Mouse (Mus musculus): Measurements from ENCODE around the gene Taf10. TPM values are rescaled to one million over a fixed set of nuclear protein-coding genes. Genes with fewer than 3 reads are reported as not detected.
"Not testable (repeated sequence)": the region's sequence is repeated elsewhere in the genome, so short reads cannot be mapped to it uniquely, and the experiment has no call there.

The Taf10 gene
- total RNA-seq, 1 experiment = 173 TPM

GRCm38 (mm10) chr7:105737648-105738047, 6.5 kb downstream of the Taf10 start:
- Histone ChIP-seq H3K36me3 (ENCODE audit: control insufficient read depth, insufficient read depth, low read length, poor library complexity, severe bottlenecking) (peaks cover 37% of the 10 kb centered on the region), H3K27ac (ENCODE audit: insufficient read depth, low read depth, low read length, poor library complexity, severe bottlenecking) (no peak overlapping the region)
- in situ Hi-C loops (cut with MboI; ENCODE audit: low sequenced_read_pairs in 2 of 2, unreplicated experiment in 2 of 2) = no loop called here

GRCm38 (mm10) chr7:105736911-105737521, 7.1 kb downstream of the Taf10 start, which contains the start of gene Rrp8:
Gene Rrp8 (minus strand): TSS chr7:105737385.
- no peak for DNase-seq (ENCODE audit: low read depth, low spot score)
- in situ Hi-C loops (cut with MboI; ENCODE audit: low sequenced_read_pairs in 2 of 2, unreplicated experiment in 2 of 2) = no loop called here
- no peak for TF ChIP-seq MAFK (IDR thresholded peaks at IDR 0.05; ENCODE audit: insufficient read depth, low read depth, low read length)
- TF ChIP-seq ZNF384 (IDR thresholded peaks at IDR 0.05; ENCODE audit: low read depth, low read length) = peak; percentile 41; the same call in 1 of the 2 replicates
- Histone ChIP-seq H3K9me3 (ENCODE audit: control insufficient read depth, insufficient read depth, low read depth, low read length) (no peaks in the 10 kb centered on the region), H3K4me1 (ENCODE audit: control insufficient read depth in 2 of 2, insufficient read depth in 2 of 2, low read length in 2 of 2, poor library complexity in 1 of 2) (peaks cover 2% of the 10 kb centered on the region in 2 experiments; a peak in 2 of 4 replicates), H3K9ac (ENCODE audit: insufficient read depth, low read depth, low read length, poor library complexity, severe bottlenecking) (peak within 1 kb of the TSS; percentile 86), H3K27ac (ENCODE audit: insufficient read depth, low read depth, low read length, poor library complexity, severe bottlenecking) (no peak within 1 kb of the TSS), H3K4me3 (ENCODE audit: insufficient read depth in 1 of 2, low read depth in 1 of 2, low read length in 2 of 2, poor library complexity in 1 of 2, severe bottlenecking in 1 of 2) (peak within 1 kb of the TSS; percentile 79 to 81), H3K36me3 (ENCODE audit: control insufficient read depth, insufficient read depth, low read length, poor library complexity, severe bottlenecking) (peaks cover 37% of the 10 kb centered on the region)

More at GRCm38 (mm10) chr7:105737648-105738047, 6.5 kb downstream of the Taf10 start:
- H3K9me3 ChIP-seq (ENCODE audit: control insufficient read depth, insufficient read depth, low read depth, low read length) = no peaks in the 10 kb centered on the region
- TF ChIP-seq MAFK (IDR thresholded peaks at IDR 0.05; ENCODE audit: insufficient read depth, low read depth, low read length) = no peak
- TF ChIP-seq ZC3H11A (IDR thresholded peaks at IDR 0.05; ENCODE audit: borderline replicate concordance, low read depth, low read length) = no peak
- no peak for TF ChIP-seq CHD2 (IDR thresholded peaks at IDR 0.05; ENCODE audit: low read depth, low read length)
- no peak for TF ChIP-seq HCFC1 (IDR thresholded peaks at IDR 0.05; ENCODE audit: borderline replicate concordance, insufficient read depth, low read length)
- TF ChIP-seq ZNF384 (IDR thresholded peaks at IDR 0.05; ENCODE audit: low read depth, low read length) = no peak
- H3K9ac ChIP-seq (ENCODE audit: insufficient read depth, low read depth, low read length, poor library complexity, severe bottlenecking) = no peak overlapping the region
- H3K4me3 ChIP-seq (ENCODE audit: insufficient read depth in 1 of 2, low read depth in 1 of 2, low read length in 2 of 2, poor library complexity in 1 of 2, severe bottlenecking in 1 of 2) = peak overlapping the region; percentile 79 to 81; a peak in 3 of 4 replicates
- no peak for DNase-seq (ENCODE audit: low read depth, low spot score)
- H3K4me1 ChIP-seq (ENCODE audit: control insufficient read depth in 2 of 2, insufficient read depth in 2 of 2, low read length in 2 of 2, poor library complexity in 1 of 2) = peaks cover 2% of the 10 kb centered on the region in 2 experiments; a peak in 2 of 4 replicates

- peak; percentile 59; the same call in 1 of the 2 replicates for TF ChIP-seq HCFC1 (IDR thresholded peaks at IDR 0.05; ENCODE audit: borderline replicate concordance, insufficient read depth, low read length)
- TF ChIP-seq ZC3H11A (IDR thresholded peaks at IDR 0.05; ENCODE audit: borderline replicate concordance, low read depth, low read length) = no peak
- no peak for TF ChIP-seq MAFK (IDR thresholded peaks at IDR 0.05; ENCODE audit: insufficient read depth, low read depth, low read length)
- TF ChIP-seq ZNF384 (IDR thresholded peaks at IDR 0.05; ENCODE audit: low read depth, low read length) = no peak
- TF ChIP-seq CHD2 (IDR thresholded peaks at IDR 0.05; ENCODE audit: low read depth, low read length) = no peak
- Histone ChIP-seq H3K9ac (ENCODE audit: insufficient read depth, low read depth, low read length, poor library complexity, severe bottlenecking) (peak within 1 kb of the TSS; percentile 86), H3K4me3 (ENCODE audit: insufficient read depth in 1 of 2, low read depth in 1 of 2, low read length in 2 of 2, poor library complexity in 1 of 2, severe bottlenecking in 1 of 2) (peak within 1 kb of the TSS; percentile 79 to 81), H3K4me1 (ENCODE audit: control insufficient read depth in 2 of 2, insufficient read depth in 2 of 2, low read length in 2 of 2, poor library complexity in 1 of 2) (peaks cover 2% of the 10 kb centered on the region in 2 experiments; a peak in 2 of 4 replicates), H3K9me3 (ENCODE audit: control insufficient read depth, insufficient read depth, low read depth, low read length) (no peaks in the 10 kb centered on the region), H3K27ac (ENCODE audit: insufficient read depth, low read depth, low read length, poor library complexity, severe bottlenecking) (no peak within 1 kb of the TSS), H3K36me3 (ENCODE audit: control insufficient read depth, insufficient read depth, low read length, poor library complexity, severe bottlenecking) (peaks cover 30% of the 10 kb centered on the region)
- in situ Hi-C loops (cut with MboI; ENCODE audit: low sequenced_read_pairs in 2 of 2, unreplicated experiment in 2 of 2) = no loop called here
- DNase-seq (ENCODE audit: low read depth, low spot score) = peak; percentile 74
Observed at GRCm38 (mm10) chr7:105736264-105736901, 7.8 kb downstream of the Taf10 start, which contains the start of gene Ilk. Gene Ilk (plus strand): TSS chr7:105736592.

- peak overlapping the region; percentile 86 for H3K9ac ChIP-seq (ENCODE audit: insufficient read depth, low read depth, low read length, poor library complexity, severe bottlenecking)
- 0 out of 2 replicates have a peak, but pooled peaks have one; percentile 20 for TF ChIP-seq ZNF384 (IDR thresholded peaks at IDR 0.05; ENCODE audit: low read depth, low read length)
- DNase-seq (ENCODE audit: low read depth, low spot score); H3K27ac ChIP-seq (ENCODE audit: insufficient read depth, low read depth, low read length, poor library complexity, severe bottlenecking); in situ Hi-C loops (cut with MboI; ENCODE audit: low sequenced_read_pairs in 2 of 2, unreplicated experiment in 2 of 2); H3K4me1 ChIP-seq (ENCODE audit: control insufficient read depth in 2 of 2, insufficient read depth in 2 of 2, low read length in 2 of 2, poor library complexity in 1 of 2); H3K9me3 ChIP-seq (ENCODE audit: control insufficient read depth, insufficient read depth, low read depth, low read length): not testable (repeated sequence)
- peaks cover 26% of the 10 kb centered on the region for H3K36me3 ChIP-seq (ENCODE audit: control insufficient read depth, insufficient read depth, low read length, poor library complexity, severe bottlenecking)
- H3K4me3 ChIP-seq (ENCODE audit: insufficient read depth in 1 of 2, low read depth in 1 of 2, low read length in 2 of 2, poor library complexity in 1 of 2, severe bottlenecking in 1 of 2) = peak overlapping the region; percentile 79 to 81
Observed at GRCm38 (mm10) chr7:105735464-105735863, 8.7 kb downstream of the Taf10 start.

Measured in ES-E14 (cell line).